Mouse (Mus musculus): ENCODE measurements at regions not wholly inside any gene's neighbourhood (a gene's known extent, or its start where the extent isn't known, plus 50 kb on each side); places are given as distances from the start of the nearest gene placed in this dataset.

DNA sequence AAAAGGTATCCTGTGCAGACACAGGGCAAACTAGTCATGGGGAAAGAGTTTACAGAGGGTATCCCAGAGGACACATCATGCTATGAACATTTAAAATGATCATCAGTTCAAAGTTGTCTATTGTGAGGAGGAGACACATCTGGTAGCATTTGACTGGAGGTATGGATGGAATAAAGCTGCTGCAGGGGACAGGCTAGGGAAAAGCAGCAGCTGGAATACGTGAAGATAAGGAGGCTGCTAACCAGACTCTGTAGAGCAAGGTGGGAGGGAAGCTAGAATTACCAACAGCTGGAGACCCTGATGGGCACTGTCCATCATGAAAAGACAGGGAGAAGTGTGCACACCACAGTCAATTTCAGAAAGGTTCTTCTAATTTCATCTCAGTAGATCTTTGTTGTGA, 1268.9 kb downstream of the Defb40 start:
- no peak for ATAC-seq
- H3K27ac ChIP-seq (ENCODE audit: low read depth, low read length): no peak overlapping the region
- no peaks in the 10 kb centered on the region for H3K27me3 ChIP-seq (replicated peaks; ENCODE audit: control insufficient read depth, insufficient read depth, low read length)
- H3K9me3 ChIP-seq (ENCODE audit: control insufficient read depth): no peaks in the 10 kb centered on the region
- no peak overlapping the region for H3K4me3 ChIP-seq (ENCODE audit: low read depth, low read length)
- no peak for TF ChIP-seq CTCF (IDR thresholded peaks at IDR 0.05; ENCODE audit: low read depth)
- no peaks in the 10 kb centered on the region for H3K36me3 ChIP-seq (ENCODE audit: control insufficient read depth, insufficient read depth)
- H3K4me2 ChIP-seq (replicated peaks; ENCODE audit: low read depth): no peak overlapping the region
- H3K9ac ChIP-seq (ENCODE audit: low read depth, low read length): no peak overlapping the region
- 53% methylated on average over 1 of the region's 1 CpGs for WGBS
- no peaks in the 10 kb centered on the region for H3K4me1 ChIP-seq (replicated peaks; ENCODE audit: control insufficient read depth, insufficient read depth, low read length)

DNA sequence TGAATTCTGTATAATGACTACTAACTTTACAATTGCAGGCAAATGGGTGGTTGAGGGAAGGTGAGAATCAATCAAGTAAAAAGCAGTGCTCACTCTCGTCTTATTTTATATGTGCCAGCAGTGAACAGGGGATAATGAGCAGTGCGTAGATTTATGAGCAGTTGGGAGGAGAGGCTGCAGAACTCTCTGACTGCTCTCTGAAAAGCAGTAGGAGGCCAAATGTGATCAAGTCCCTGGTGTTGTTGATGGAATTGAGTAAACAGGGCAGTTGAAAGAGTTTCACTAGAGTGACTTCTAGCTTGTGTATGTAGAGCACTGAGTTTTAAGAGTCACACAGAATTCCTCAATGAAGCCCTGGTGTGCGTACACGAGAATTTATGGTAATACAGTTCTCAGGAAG, 1269.6 kb downstream of the Defb40 start:
- no peak overlapping the region for H3K9ac ChIP-seq (ENCODE audit: low read depth, low read length)
- no peaks in the 10 kb centered on the region for H3K36me3 ChIP-seq (ENCODE audit: control insufficient read depth, insufficient read depth)
- no peaks in the 10 kb centered on the region for H3K27me3 ChIP-seq (replicated peaks; ENCODE audit: control insufficient read depth, insufficient read depth, low read length)
- no peaks in the 10 kb centered on the region for H3K4me1 ChIP-seq (replicated peaks; ENCODE audit: control insufficient read depth, insufficient read depth, low read length)
- TF ChIP-seq CTCF (IDR thresholded peaks at IDR 0.05; ENCODE audit: low read depth): no peak
- no peak for ATAC-seq
- H3K4me3 ChIP-seq (ENCODE audit: low read depth, low read length): no peak overlapping the region
- no peak overlapping the region for H3K4me2 ChIP-seq (replicated peaks; ENCODE audit: low read depth)
- no peak overlapping the region for H3K27ac ChIP-seq (ENCODE audit: low read depth, low read length)
- 82% methylated on average over 4 of the region's 4 CpGs for WGBS
- no peaks in the 10 kb centered on the region for H3K9me3 ChIP-seq (ENCODE audit: control insufficient read depth)

DNA sequence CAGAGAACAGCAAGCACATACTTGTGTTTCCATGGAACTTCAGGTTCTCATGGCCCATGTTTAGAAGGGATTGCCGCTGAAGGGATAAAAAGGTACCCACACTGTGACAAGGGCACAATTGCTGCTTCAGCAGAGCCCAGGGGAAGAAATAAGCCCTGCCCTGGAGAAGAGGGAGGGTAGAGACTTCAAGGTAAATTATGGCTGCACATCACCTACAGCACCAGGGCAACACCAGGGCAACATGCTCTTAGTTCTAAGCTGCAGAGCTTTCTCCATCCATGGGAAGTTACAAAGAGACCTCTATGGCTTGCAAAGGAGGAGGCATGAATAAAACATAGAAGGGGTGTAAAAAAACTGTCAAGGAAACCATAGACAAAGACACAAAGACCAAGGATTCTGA, 1273.8 kb downstream of the Defb40 start:
- no peak for TF ChIP-seq CTCF (IDR thresholded peaks at IDR 0.05; ENCODE audit: low read depth)
- H3K27me3 ChIP-seq (replicated peaks; ENCODE audit: control insufficient read depth, insufficient read depth, low read length): no peaks in the 10 kb centered on the region

DNA sequence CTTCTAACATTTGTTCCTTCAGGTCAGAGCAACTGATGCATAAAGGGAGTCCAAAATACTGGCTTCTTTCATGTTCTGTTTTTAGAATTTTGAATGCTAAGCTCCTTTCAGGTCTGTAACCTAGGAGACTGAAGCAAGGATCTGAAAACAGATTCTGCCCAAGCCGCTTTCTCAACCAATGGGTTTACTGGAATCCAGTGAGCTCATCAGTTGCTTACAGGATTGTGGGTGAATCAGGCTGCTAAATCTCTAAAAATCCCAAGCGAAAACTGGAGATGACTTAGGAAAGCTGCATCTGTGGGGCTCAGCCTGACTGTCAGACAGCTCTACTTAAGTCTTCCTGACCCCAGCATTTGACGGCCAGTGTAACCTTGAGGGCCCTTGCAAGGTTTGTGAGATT, 1277.7 kb downstream of the Defb40 start:
- Histone ChIP-seq H3K4me3 (ENCODE audit: low read depth, low read length) (no peak overlapping the region), H3K4me1 (replicated peaks; ENCODE audit: control insufficient read depth, insufficient read depth, low read length) (no peaks in the 10 kb centered on the region), H3K9me3 (ENCODE audit: control insufficient read depth) (no peaks in the 10 kb centered on the region), H3K27me3 (replicated peaks; ENCODE audit: control insufficient read depth, insufficient read depth, low read length) (no peaks in the 10 kb centered on the region), H3K4me2 (replicated peaks; ENCODE audit: low read depth) (no peak overlapping the region), H3K36me3 (ENCODE audit: control insufficient read depth, insufficient read depth) (no peaks in the 10 kb centered on the region), H3K9ac (ENCODE audit: low read depth, low read length) (no peak overlapping the region), H3K27ac (ENCODE audit: low read depth, low read length) (no peak overlapping the region)
- TF ChIP-seq CTCF (IDR thresholded peaks at IDR 0.05; ENCODE audit: low read depth): no peak
- WGBS: 67% methylated on average over 3 of the region's 3 CpGs
- no peak for ATAC-seq

More for the DNA sequence above, 1273.8 kb downstream of the Defb40 start:
- Histone ChIP-seq H3K36me3 (ENCODE audit: control insufficient read depth, insufficient read depth) (no peaks in the 10 kb centered on the region), H3K9me3 (ENCODE audit: control insufficient read depth) (no peaks in the 10 kb centered on the region), H3K4me1 (replicated peaks; ENCODE audit: control insufficient read depth, insufficient read depth, low read length) (no peaks in the 10 kb centered on the region), H3K27ac (ENCODE audit: low read depth, low read length) (no peak overlapping the region), H3K4me2 (replicated peaks; ENCODE audit: low read depth) (no peak overlapping the region), H3K4me3 (ENCODE audit: low read depth, low read length) (no peak overlapping the region), H3K9ac (ENCODE audit: low read depth, low read length) (no peak overlapping the region)
- WGBS: 56% methylated on average over 1 of the region's 1 CpGs
- ATAC-seq: no peak

DNA sequence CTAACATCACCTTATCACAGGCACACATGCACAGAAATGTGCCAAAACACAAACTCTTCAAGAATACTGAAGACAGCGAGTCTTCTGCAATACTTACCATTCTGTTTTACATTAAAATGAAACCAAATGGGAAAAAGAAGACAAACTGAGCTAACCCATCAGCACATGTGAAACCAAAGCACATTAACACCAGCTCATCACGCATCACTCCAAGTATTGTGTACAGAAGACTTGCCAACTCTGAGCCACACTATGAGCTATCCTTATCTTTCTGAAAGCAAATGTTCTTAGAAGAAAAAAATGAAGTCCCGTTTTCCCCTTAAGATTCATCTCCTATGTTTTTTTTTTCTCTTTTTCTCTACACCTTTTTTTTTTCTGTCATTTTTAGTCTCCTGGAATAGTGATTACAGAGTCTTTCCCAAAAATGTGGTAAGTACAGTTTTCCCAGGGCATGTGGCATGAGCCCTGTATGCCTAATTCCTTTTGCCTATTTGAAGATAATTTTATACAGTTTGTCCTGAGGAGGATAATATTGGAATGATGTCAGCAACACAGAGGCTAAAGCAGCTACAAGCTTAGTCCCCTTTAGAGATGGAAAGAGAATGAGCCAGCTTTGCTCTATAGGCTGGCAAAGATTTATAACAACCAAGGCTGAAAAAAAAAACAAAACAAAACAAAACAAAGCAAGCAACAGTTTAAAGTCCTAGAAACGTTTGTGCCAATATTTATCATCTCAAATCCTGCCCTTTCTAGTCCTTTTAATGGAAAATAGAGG, 1287.8 kb downstream of the Defb40 start:
- Histone ChIP-seq H3K9ac (ENCODE audit: low read depth, low read length) (no peak overlapping the region), H3K27ac (ENCODE audit: low read depth, low read length) (no peak overlapping the region), H3K27me3 (replicated peaks; ENCODE audit: control insufficient read depth, insufficient read depth, low read length) (no peaks in the 10 kb centered on the region), H3K9me3 (ENCODE audit: control insufficient read depth) (no peaks in the 10 kb centered on the region), H3K4me2 (replicated peaks; ENCODE audit: low read depth) (no peak overlapping the region), H3K4me1 (replicated peaks; ENCODE audit: control insufficient read depth, insufficient read depth, low read length) (no peaks in the 10 kb centered on the region), H3K4me3 (ENCODE audit: low read depth, low read length) (no peak overlapping the region), H3K36me3 (ENCODE audit: control insufficient read depth, insufficient read depth) (no peaks in the 10 kb centered on the region)
- no peak for TF ChIP-seq CTCF (IDR thresholded peaks at IDR 0.05; ENCODE audit: low read depth)
- no peak for ATAC-seq
- WGBS: 66% methylated on average over 4 of the region's 4 CpGs

DNA sequence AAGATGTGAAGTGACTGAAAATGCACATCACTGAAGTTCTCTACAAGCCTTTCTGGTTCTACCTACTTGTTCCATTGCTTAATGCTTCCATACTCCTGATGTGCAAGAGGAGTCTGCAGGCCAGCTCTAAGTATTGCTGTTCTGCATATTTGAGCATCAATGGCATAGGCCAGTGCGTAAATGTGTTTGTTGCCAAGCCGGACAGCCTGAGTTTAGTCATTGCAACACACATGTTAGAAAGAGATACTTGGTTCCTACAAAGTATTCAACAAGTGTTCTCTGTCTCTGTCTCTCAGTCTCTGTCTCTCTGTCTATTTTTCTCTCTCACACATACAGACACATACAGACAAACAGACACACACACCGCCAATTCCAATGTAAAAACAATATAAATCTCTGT, 1288.4 kb downstream of the Defb40 start:
- H3K4me1 ChIP-seq (replicated peaks; ENCODE audit: control insufficient read depth, insufficient read depth, low read length): no peaks in the 10 kb centered on the region
- no peaks in the 10 kb centered on the region for H3K27me3 ChIP-seq (replicated peaks; ENCODE audit: control insufficient read depth, insufficient read depth, low read length)
- no peak for TF ChIP-seq CTCF (IDR thresholded peaks at IDR 0.05; ENCODE audit: low read depth)
- no peak overlapping the region for H3K9ac ChIP-seq (ENCODE audit: low read depth, low read length)
- H3K4me3 ChIP-seq (ENCODE audit: low read depth, low read length): no peak overlapping the region
- no peak overlapping the region for H3K27ac ChIP-seq (ENCODE audit: low read depth, low read length)
- H3K4me2 ChIP-seq (replicated peaks; ENCODE audit: low read depth): no peak overlapping the region
- 95% methylated on average over 3 of the region's 3 CpGs for WGBS
- ATAC-seq: no peak
- no peaks in the 10 kb centered on the region for H3K9me3 ChIP-seq (ENCODE audit: control insufficient read depth)
- no peaks in the 10 kb centered on the region for H3K36me3 ChIP-seq (ENCODE audit: control insufficient read depth, insufficient read depth)
